Mouse (Mus musculus) CH12F3 (cell line): ENCODE results near the gene Sumf2.
"Not testable (repeated sequence)": the region's sequence is repeated elsewhere in the genome, so short reads cannot be mapped to it uniquely, and the experiment has no call there.

Source experiments
- in situ Hi-C: fragments of 300-500 bp; cut with MboI; formaldehyde crosslinking; loops from 2 replicates; pipeline ENCODE4 v1.14.3; 2020; ENCODE audit warnings: low sequenced_read_pairs

The Sumf2 gene

DNA sequence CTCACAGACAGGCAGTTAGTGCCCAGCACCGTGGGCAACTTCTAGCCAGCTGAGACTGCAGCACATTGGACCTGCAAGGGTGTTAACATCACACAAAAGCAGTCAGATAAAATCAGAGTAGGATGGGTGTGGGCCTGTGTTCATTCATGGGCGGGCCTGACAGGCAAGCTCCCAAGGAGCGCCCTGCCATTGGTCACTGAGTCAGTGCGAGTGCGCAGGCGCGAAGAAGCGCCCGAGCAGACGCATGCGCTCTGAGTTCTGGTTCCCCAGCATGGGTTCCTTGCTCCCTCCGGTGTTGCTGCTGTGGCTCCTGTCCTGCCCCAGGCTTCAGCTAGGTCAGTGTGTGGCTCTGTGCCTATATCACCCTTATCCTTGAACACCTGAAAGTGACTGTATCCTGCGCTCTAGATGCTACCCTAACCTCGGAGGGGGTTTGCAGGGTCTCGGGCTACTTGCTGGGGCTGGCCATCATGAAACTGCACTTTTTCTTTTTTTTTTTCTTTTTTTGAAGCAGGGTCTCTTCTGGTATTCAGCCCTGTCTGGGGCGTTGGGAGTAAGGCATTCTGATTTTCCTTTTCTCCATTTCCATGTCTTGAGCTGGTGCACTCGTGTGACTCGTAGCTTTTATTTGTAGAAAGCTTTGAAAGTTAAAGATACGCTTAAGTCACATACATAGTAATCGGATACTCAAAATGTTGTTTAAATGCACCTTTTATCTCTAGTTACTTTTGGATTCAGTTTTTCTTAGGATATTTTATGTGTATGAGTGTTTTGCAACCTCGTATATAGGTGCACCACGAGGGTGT, at the start of gene Sumf2:
Gene Sumf2, plus strand, starts transcription at position 235 of the 806 bp plus-strand sequence.
- in situ Hi-C loops: no loop called here

GRCm38 (mm10) chr5:129844848-129845247, 1.9 kb upstream of the Sumf2 start:
- in situ Hi-C loops: no loop called here

GRCm38 (mm10) chr5:129847558-129847820, 703 bp downstream of the Sumf2 start:
- in situ Hi-C loops: no loop called here

DNA sequence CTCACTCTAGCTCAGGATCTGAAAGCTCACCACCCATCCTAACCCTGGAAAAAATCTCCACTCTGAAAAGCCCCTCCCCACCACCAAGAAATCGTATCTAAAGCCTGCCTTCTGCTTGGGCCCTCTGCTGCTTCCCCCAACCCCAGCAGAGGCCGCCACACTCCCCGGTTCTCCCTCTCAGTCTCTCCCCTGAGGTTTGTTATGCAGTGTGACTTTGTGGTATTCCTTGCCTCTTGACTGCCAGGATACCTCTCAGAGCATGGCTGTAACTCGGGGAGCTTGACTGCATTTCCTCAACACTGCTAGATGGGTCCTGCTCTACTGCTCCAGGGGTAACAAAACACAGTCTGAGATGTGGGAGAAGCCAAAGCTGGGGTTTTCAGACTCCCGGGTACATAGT, 8.4 kb downstream of the Sumf2 start:
- in situ Hi-C loops: no loop called here

DNA sequence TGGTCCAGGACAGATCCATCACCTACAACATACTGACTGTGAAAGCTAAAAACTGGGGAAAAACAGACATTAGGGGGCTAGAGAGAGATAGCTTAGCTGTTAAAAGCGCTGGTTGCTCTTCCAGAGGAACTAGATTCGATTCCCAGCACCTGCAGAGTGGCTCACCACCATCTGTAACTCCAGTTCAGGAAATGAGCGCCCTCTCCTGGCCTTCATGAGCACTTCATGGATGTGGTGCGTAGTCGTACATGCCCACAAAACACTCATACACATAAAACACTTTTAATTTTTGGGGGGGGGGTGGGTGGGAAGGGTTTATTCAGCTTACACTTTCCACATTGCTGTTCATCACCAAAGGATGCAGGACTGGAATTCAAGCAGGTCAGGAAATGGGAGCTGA, 9.6 kb downstream of the Sumf2 start:
- in situ Hi-C loops: no loop called here

- in situ Hi-C loops: no loop called here
Measured at GRCm38 (mm10) chr5:129862325-129862724, 15.5 kb downstream of the Sumf2 start.

GRCm38 (mm10) chr5:129864467-129864866, 17.7 kb downstream of the Sumf2 start:
- in situ Hi-C loops: no loop called here

GRCm38 (mm10) chr5:129865841-129866240, 19.1 kb downstream of the Sumf2 start:
- in situ Hi-C loops: no loop called here

DNA sequence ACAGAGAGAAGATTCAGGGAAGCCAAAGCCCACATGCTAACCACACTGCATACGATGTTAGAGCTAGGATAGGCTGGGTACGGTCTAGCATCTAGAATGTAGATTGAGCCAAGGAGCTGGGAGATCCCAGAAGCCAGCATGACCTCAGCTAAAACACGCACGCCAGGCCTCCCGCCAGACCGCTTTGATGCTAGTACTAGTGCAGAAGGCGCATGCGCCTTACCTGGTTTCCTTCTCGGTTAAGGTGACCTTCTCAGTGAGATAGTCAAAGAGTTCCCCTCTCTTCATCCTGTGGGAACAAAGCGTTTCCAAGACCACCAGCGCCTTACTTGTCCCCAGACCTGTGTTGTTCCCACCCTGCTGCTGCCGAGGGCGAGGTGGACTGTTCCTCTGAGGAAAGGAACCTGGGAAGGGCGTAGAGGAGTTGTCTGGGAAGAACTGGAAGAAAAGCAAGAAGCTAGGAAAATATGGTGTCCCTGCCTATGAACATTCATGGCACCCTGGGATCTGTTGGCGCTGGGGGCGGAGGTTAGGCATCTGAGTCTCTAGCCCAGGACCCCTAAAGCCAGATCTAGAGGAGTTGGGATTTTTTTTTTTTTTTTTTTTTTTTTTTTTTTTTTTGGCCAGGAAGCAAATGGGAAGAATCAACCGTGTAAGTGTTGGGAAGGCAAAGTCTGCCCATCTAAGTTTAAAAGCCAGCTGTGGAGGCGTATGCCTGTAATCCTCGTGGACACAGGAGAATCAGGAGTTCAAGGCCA, 22.6 kb downstream of the Sumf2 start:
- in situ Hi-C loops: no loop called here

GRCm38 (mm10) chr5:129871238-129871637, 24.5 kb downstream of the Sumf2 start:
- in situ Hi-C loops: no loop called here

DNA sequence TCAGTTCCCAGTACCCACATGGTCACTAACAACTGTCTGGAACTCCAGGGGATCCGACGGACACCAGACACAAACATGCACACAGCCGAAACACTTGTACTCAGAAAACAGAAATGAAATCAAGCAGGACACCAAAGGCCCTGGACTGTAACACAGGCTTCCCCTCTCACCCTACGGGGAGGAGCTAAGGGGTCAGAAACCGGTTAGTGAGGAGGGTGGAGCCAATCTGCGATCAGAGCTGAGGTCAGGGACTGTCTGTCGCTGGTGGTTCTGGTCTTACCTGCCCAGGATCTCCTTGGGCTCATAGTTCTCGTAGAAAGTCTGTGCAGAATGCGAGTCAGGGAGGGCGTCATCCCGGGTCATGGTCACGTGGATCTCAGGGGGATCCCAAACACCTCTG, 27.2 kb downstream of the Sumf2 start:
- in situ Hi-C loops: no loop called here

DNA sequence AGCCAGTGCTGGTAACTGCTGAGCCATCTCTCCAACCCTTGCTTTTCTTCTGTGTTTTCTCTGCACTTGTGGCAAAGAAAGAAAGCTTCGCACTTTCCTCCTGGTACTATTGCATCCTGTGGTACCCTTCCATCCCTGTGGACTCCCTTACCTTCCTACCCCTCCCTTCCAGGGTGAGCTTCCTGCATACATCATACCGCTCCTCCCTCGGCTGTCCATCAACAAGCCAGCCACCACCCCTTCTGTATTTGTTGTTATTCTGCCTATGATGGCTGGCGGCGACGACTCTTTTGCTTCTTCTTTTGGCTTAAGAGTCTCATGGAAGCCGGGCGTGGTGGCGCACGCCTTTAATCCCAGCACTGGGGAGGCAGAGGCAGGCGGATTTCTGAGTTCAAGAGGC, 28.3 kb downstream of the Sumf2 start:
- in situ Hi-C loops: no loop called here

GRCm38 (mm10) chr5:129877731-129878455, 31.1 kb downstream of the Sumf2 start:
- in situ Hi-C loops: no loop called here

DNA sequence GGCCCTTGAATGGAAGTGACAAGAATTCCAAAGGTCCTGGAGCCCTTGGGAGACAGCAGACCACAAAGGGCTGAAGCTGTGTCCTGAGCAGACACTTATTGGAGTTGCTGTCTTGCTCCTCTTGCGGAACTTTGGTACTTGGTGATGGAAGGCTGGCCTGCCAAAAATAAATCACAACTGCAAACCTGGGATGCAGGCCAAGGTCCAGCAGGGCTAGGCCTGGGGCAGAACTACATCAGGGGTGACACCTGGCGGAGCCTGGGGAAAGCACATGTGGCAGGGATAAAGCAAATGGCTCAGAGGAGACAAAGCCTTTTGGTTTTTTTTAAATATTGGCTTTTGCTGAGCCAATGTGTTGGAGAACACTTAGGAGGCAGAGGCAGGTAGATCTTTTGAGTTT, 32.2 kb downstream of the Sumf2 start:
- in situ Hi-C loops: no loop called here

DNA sequence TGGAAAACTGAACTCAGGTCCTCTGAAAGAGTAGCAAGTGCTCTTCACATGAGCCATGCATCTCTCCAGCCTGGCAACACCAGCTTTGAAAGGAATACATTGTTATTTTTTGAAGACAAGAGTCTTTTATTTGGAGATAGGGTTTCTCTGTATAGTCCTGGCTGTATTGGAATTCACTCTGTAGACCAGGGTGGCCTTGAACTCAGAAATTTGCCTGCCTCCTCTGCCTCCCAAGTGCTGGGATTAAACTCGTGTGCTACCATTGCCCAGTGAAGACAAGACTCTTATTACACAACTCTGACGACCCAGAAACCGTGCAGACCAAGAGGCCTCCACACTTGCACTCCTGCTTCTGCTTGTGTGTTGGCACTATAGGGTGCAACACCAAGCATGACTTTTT, 33.1 kb downstream of the Sumf2 start:
- in situ Hi-C loops: no loop called here

DNA sequence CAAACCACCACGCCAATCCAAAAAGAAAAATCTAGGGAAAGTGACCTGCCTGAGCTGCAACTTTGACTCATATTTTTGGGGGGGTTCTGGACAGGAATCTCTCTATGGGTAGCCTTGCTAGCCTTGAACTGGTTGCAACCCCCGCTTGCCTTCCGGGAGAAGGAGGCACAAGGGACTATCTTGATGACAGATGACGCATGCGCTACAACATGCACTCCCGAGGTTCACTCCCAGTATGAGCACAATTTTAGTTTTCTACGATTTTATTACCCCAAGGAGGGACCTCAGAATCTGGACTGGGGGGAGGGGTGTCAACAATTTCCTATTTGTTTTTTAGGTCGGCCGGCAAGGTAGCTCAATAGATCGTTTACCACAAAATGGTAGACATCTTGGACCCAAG, 39.5 kb downstream of the Sumf2 start:
- in situ Hi-C loops: no loop called here

DNA sequence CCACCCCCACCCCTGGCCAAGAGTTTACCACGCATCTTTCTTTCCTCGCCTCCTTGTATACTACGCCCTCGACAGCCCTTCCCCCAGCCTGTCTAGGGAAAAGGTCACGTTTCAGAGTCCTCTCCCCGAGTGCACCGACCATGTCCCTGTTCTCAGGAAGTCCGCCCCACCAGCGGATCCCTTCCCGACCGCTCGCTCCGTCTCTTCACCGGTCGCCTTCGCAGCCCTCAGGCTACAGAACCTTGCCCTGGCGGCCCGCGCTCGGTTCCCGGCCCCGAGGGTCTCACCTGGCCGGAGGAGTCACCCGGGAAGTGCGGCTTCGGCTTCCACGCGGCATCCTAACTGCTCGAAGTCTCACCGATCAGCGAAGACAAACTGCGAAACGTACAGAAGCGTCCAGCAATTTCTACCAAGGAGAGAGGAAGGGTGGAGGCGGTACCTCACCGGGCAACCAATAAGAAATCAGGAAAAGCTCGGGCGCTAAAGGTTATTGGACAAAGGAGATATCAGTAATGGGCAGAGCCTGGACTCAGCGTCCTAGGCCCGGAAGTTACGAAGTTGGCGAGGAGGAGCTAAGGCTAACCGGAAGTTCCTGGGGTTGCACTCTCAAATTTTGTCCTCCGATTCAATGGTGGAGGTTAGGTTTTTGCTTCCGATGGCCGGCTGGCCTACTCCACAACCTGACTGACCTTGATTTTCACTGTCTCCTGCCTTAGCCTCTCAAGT, 40.3 kb downstream of the Sumf2 start, which contains the start of gene Chchd2:
Gene Chchd2, minus strand, starts transcription at position 560 of the 726 bp plus-strand sequence.
- in situ Hi-C loops: no loop called here

DNA sequence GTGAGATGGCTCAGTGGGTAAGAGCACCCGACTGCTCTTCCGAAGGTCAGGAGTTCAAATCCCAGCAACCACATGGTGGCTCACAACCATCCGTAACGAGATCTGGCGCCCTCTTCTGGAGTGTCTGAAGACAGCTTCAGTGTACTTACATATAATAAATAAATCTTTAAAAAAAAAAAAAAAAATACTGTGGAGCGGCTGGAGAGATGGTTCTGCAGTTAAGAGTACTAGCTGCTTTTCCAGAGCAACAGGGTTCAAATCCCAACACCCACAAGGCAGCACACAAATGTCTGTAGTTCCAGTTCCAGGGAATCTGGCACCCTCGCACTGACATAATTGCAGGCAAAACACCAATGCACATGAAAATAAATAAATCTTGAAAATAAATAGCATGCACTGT, 43.6 kb downstream of the Sumf2 start:
- in situ Hi-C loops: not testable (repeated sequence)

GRCm38 (mm10) chr5:129895198-129896088, 48.7 kb downstream of the Sumf2 start, which contains the start of gene Zbed5:
Gene Zbed5 (plus strand): TSS chr5:129895723.
- in situ Hi-C loops: no loop called here

DNA sequence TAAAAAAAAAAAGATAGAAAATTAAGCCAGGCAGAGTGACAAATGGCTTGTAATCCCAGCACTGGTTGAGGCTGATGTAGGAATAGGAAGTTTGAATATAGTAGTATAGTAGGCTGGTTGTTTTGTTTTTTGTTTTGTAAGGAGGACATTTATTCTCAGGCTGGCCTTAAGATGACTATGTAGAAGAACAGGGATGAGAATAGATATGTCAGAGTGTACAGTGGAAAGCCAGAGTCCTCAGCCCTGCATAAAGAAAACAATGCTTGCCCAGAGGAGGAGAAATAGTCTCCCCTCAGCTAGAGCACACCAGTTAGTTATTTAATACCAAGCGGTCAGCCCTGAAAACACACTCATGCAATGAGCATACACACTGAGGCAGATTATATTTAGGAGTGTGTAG, 51.7 kb downstream of the Sumf2 start, which contains the start of gene Phkg1:
Gene Phkg1, minus strand, starts transcription at position 101 of the 400 bp plus-strand sequence.
- in situ Hi-C loops: no loop called here
